Mouse (Mus musculus) heart, embryonic 13.5 days (tissue): Measurements from ENCODE around the gene Gjd3. TPM values are rescaled to one million over a fixed set of nuclear protein-coding genes. Genes with fewer than 3 reads are reported as not detected.

Source experiments
- ATAC-seq: fragments of 200-750 bp; cut with Nextera tagmentation; 2 replicates; pipeline ENCODE4 v1.8.0; 2017; ENCODE audit warnings: moderate TSS enrichment; ENCODE audit not compliant: insufficient number of reproducible peaks, low FRiP score, low TSS enrichment; ENCODE audit errors: extremely low read depth
- H3K27ac ChIP-seq: fragments of 300-500 bp; sonication (generic); replicated peaks from 2 replicates; pipeline ENCODE4 v1.5.1; 2015; ENCODE audit warnings: moderate library complexity, mild to moderate bottlenecking, inconsistent platforms
- H3K27me3 ChIP-seq: fragments of 300-500 bp; sonication (generic); replicated peaks from 2 replicates; pipeline ENCODE4 v1.6.1; 2015; ENCODE audit warnings: mild to moderate bottlenecking, inconsistent platforms
- H3K36me3 ChIP-seq: fragments of 300-500 bp; sonication (generic); 2 replicates; pipeline ENCODE4 v1.6.1; 2015; ENCODE audit warnings: mild to moderate bottlenecking, inconsistent platforms
- H3K4me1 ChIP-seq: fragments of 300-500 bp; sonication (generic); 2 replicates; pipeline ENCODE4 v1.6.1; 2015; ENCODE audit warnings: inconsistent platforms
- H3K4me2 ChIP-seq: fragments of 300-500 bp; sonication (generic); 2 replicates; pipeline ENCODE4 v1.6.1; 2015; ENCODE audit warnings: inconsistent platforms, mild to moderate bottlenecking, moderate library complexity
- H3K4me3 ChIP-seq: fragments of 300-500 bp; sonication (generic); 2 replicates; pipeline ENCODE4 v1.5.1; 2015; ENCODE audit warnings: moderate library complexity, mild to moderate bottlenecking, inconsistent platforms
- H3K9ac ChIP-seq: fragments of 300-500 bp; sonication (generic); 2 replicates; pipeline ENCODE4 v1.6.1; 2015; ENCODE audit warnings: inconsistent platforms, mild to moderate bottlenecking, moderate library complexity
- H3K9me3 ChIP-seq: fragments of 300-500 bp; sonication (generic); 2 replicates; pipeline ENCODE4 v1.6.1; 2016; ENCODE audit warnings: inconsistent platforms
- whole genome bisulfite sequencing: fragments of 180-500 bp; shearing (Covaris S2); methylation state at CpG from one replicate; pipeline ENCODE4 v1.1.7; 2015; ENCODE audit warnings: mixed read lengths; 5-methylcytosine and 5-hydroxymethylcytosine counted together
- polyA plus RNA-seq: library from polyadenylated mRNA; unstranded; fragments of >200 nt; fragmentation: Nextera tagmentation; extraction: Ambion mirVana; gene quantifications from 2 replicates; pipeline ENCODE4 v1.2.1, GENCODE M21; 2015

Gjd3 gene
- polyA plus RNA-seq, 1 experiment from 2014 or later = 3.3 TPM

DNA sequence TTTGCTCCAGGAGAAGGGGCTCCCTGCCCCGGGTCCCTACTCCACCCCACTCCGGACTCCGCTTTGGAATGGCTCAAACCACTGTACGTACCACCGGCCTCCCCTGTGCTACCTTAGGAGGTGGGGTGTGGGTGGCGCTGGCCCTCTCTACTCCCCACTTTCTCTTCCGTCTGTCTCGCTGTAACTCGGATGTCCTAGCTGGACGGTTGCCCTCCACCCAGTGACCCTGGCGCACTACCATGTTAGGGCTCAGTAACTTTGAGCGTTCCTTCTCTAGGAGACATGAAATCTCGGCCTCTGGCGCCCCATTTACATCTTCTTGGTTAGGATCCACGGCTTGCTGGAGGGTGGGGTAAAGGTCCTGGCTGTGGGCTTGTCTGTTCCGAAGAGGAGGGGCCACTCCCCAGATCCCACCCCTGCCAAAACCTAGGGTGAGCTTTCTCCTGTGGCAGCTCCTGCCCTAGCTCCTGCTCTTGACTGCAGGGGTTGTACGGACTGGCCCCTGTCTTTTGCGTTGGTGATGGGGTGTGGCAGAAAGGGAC, 21.7 kb downstream of the Gjd3 start:
- no peak for ATAC-seq
- H3K27me3 ChIP-seq = no peaks in the 10 kb centered on the region
- H3K27ac ChIP-seq = peak overlapping the region; percentile 93
- peak overlapping the region; percentile 98 for H3K4me2 ChIP-seq
- H3K9me3 ChIP-seq = no peaks in the 10 kb centered on the region
- H3K36me3 ChIP-seq = peaks cover 21% of the 10 kb centered on the region
- peaks cover 78% of the 10 kb centered on the region for H3K4me1 ChIP-seq
- WGBS = 15% methylated on average over 18 of the region's 18 CpGs
- peak overlapping the region; percentile 76 for H3K4me3 ChIP-seq
- H3K9ac ChIP-seq = peak overlapping the region; percentile 86

GRCm38 (mm10) chr11:98960313-98960906, 22.4 kb downstream of the Gjd3 start:
- peak overlapping the region; percentile 76 for H3K4me3 ChIP-seq
- H3K9me3 ChIP-seq = no peaks in the 10 kb centered on the region
- H3K4me1 ChIP-seq = peaks cover 77% of the 10 kb centered on the region
- ATAC-seq = no peak
- H3K36me3 ChIP-seq = peaks cover 21% of the 10 kb centered on the region
- H3K9ac ChIP-seq = peak overlapping the region; percentile 86
- H3K27ac ChIP-seq = peak overlapping the region; percentile 93
- under 1% methylated on average over 53 of the region's 53 CpGs for WGBS
- H3K4me2 ChIP-seq = peak overlapping the region; percentile 98
- no peaks in the 10 kb centered on the region for H3K27me3 ChIP-seq

GRCm38 (mm10) chr11:98959437-98960312, 23.1 kb downstream of the Gjd3 start:
- Histone ChIP-seq H3K27me3 (no peaks in the 10 kb centered on the region), H3K4me2 (peak overlapping the region; percentile 98), H3K9me3 (no peaks in the 10 kb centered on the region), H3K27ac (peak overlapping the region; percentile 93), H3K9ac (peak overlapping the region; percentile 86), H3K4me1 (peaks cover 77% of the 10 kb centered on the region), H3K36me3 (peaks cover 21% of the 10 kb centered on the region), H3K4me3 (peak overlapping the region; percentile 76)
- ATAC-seq = no peak
- WGBS = under 1% methylated on average over 43 of the region's 43 CpGs

DNA sequence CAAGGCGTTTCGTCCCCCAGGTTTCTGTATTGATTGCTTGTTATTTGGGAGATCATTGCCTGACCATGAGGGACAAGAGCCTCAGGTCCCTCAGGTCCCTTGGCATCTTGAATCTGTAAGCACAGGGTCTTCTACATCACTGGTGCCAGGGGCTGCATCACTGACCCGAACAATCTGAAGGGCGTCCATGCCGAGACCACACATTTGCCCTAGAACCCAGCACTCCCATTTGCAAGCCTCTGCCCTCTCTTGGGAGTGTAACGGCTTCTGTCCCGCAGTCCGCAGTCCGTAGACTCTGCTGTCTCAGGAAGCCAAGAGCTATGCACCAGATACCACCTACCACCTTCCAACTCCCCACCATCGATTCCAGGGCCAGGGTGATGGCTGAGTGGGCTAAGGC, 26.5 kb downstream of the Gjd3 start:
- 0 out of 2 replicates have a peak overlapping the region, but pooled peaks have one; percentile 28 for H3K27ac ChIP-seq
- H3K9me3 ChIP-seq = no peaks in the 10 kb centered on the region
- WGBS = 64% methylated on average over 10 of the region's 10 CpGs
- H3K9ac ChIP-seq = peak overlapping the region; percentile 3; the same call in 1 of the 2 replicates
- no peak overlapping the region for H3K4me3 ChIP-seq
- H3K4me1 ChIP-seq = peaks cover 77% of the 10 kb centered on the region
- no peak for ATAC-seq
- H3K36me3 ChIP-seq = peaks cover 34% of the 10 kb centered on the region
- no peak overlapping the region for H3K4me2 ChIP-seq
- H3K27me3 ChIP-seq = no peaks in the 10 kb centered on the region

DNA sequence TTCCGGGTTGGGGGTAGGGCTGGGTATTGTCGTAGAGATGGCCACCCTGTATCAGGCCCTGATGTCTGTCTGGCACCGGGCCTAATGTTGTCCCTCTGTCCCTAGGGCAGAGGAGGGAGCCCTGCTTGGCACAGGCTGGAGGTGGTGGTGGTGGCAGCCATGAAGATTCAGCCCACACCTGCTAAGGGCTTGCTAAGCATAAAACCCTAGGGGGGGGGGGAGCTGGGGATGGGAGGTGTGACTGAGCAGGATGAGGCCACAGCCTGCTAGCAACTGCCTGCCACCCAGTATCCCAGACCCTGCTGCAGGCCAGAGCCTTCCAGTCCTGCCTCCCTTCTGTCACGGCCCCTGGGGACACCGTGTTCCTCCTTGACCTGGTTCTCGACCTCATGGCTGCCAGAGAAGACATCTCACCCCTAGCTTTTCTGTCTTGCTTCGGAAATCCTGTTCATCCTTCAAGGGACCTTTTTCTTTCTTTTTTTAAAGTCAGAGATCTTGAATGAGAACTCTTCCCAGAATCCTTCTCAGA, 27.0 kb downstream of the Gjd3 start:
- H3K4me2 ChIP-seq = peak overlapping the region; percentile 57; the same call in 1 of the 2 replicates
- ATAC-seq = no peak
- WGBS = 22% methylated on average over 6 of the region's 7 CpGs
- no peak overlapping the region for H3K4me3 ChIP-seq
- no peaks in the 10 kb centered on the region for H3K27me3 ChIP-seq
- peaks cover 38% of the 10 kb centered on the region for H3K36me3 ChIP-seq
- H3K27ac ChIP-seq = peak overlapping the region; percentile 90
- H3K4me1 ChIP-seq = peaks cover 77% of the 10 kb centered on the region
- no peaks in the 10 kb centered on the region for H3K9me3 ChIP-seq
- peak overlapping the region; percentile 69 for H3K9ac ChIP-seq

DNA sequence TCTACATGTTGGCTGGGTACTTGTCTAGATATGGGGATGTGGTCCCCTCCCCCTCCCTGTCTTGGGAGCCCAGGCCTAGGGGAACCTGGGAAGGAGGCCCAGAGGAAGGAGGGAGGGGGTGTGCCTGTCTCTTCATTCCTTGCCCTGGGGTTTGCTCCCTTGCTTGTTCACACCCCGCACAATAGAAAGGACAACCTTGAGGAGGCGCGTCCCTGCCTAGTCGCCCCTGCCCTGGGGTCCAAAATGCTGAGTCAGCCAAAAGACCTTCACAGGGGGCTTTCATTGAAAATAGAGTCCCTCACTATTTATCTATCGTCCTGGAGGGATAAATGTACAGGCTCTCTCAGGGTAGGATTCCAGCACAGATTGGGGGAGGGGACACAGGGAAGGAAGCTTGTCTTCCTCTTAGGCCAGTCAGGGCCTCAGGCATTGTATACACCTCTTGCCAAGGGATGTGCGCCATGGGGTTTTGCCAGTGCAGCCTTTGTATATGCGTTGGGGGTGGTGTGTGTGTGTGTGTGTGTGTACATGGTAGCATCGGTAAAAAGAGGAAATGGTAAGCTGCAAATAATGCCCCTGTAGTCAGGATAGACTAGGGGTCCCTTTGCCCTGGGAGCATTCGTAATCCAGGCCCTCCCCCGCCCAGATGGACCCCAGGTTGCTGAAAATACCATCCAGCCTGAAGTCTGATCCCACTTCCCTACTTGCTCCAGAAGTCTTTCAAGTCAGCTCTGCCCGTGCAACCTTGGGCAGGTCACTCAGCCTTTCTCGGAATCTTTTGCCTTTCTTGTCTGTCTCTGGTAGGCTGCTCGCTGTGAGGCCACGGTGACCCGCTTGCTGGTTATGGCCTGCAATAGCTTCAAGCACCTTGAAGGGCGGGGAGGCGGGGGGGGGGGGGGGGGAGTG, 27.8 kb downstream of the Gjd3 start:
- peak overlapping the region; percentile 20; the same call in 1 of the 2 replicates for H3K4me3 ChIP-seq
- no peak for ATAC-seq
- peak overlapping the region; percentile 57 for H3K4me2 ChIP-seq
- H3K36me3 ChIP-seq = peaks cover 45% of the 10 kb centered on the region
- no peaks in the 10 kb centered on the region for H3K9me3 ChIP-seq
- H3K27me3 ChIP-seq = no peaks in the 10 kb centered on the region
- peaks cover 78% of the 10 kb centered on the region for H3K4me1 ChIP-seq
- peak overlapping the region; percentile 69 for H3K9ac ChIP-seq
- peak overlapping the region; percentile 90 for H3K27ac ChIP-seq
- WGBS = 19% methylated on average over 16 of the region's 17 CpGs

DNA sequence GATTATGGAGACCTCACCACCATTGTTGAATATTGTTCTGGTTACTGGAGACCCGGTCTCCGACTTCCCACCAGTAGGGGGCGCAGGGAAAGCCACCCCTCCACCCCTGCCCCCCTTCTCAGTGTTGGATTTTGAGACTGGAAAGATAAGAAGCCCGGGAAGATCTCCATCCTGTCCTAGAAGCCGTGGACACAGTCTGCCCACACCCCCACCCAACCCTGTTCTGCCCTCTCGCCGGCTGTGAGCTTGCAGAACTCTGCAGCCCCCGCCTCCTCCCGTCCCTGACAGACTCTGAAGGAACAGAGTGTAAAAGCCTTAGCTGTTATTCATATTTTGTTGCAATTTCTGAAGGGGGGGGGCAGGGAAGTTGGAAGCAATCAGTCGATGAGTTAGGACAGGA, 28.4 kb downstream of the Gjd3 start:
- Histone ChIP-seq H3K4me3 (peak overlapping the region; percentile 20; the same call in 1 of the 2 replicates), H3K9ac (peak overlapping the region; percentile 69), H3K4me1 (peaks cover 78% of the 10 kb centered on the region), H3K4me2 (peak overlapping the region; percentile 57), H3K27me3 (no peaks in the 10 kb centered on the region), H3K9me3 (no peaks in the 10 kb centered on the region), H3K36me3 (peaks cover 51% of the 10 kb centered on the region), H3K27ac (peak overlapping the region; percentile 90)
- WGBS = 5% methylated on average over 10 of the region's 10 CpGs
- ATAC-seq = peak; percentile 3; the same call in 1 of the 2 replicates

GRCm38 (mm10) chr11:98953835-98954320, 28.9 kb downstream of the Gjd3 start:
- peak overlapping the region; percentile 69 for H3K9ac ChIP-seq
- no peaks in the 10 kb centered on the region for H3K27me3 ChIP-seq
- H3K4me3 ChIP-seq = peak overlapping the region; percentile 20; the same call in 1 of the 2 replicates
- no peak for ATAC-seq
- peaks cover 78% of the 10 kb centered on the region for H3K4me1 ChIP-seq
- 17% methylated on average over 13 of the region's 13 CpGs for WGBS
- peak overlapping the region; percentile 57 for H3K4me2 ChIP-seq
- peak overlapping the region; percentile 90 for H3K27ac ChIP-seq
- H3K9me3 ChIP-seq = no peaks in the 10 kb centered on the region
- H3K36me3 ChIP-seq = peaks cover 55% of the 10 kb centered on the region

DNA sequence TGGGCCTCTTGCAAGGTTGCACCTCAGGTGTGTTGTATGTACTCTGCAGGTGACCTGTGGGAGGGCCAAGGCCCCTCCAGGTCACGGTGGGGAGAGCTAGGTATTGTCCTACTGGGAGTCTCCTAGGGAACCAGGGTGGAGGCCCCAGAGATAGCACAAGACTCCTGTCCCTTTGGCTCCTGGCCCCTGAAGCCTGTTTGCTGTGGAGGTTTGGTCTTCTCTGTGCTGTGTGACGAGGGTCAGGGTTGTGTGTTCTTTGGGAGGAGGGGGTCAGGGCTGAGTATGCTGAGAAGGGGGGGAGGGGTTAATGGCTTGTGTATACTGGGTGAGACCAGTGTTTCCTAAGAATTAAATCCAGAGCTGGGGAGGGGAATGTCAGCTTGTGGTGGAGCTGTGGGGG, 29.5 kb downstream of the Gjd3 start:
- Histone ChIP-seq H3K4me1 (peaks cover 81% of the 10 kb centered on the region), H3K27ac (peak overlapping the region; percentile 90), H3K4me2 (no peak overlapping the region; the same call in 1 of the 2 replicates), H3K9ac (peak overlapping the region; percentile 60), H3K36me3 (peaks cover 55% of the 10 kb centered on the region), H3K9me3 (no peaks in the 10 kb centered on the region), H3K4me3 (no peak overlapping the region), H3K27me3 (no peaks in the 10 kb centered on the region)
- WGBS = 20% methylated on average over 2 of the region's 2 CpGs
- no peak for ATAC-seq

- Histone ChIP-seq H3K9ac (peak overlapping the region; percentile 50), H3K9me3 (no peaks in the 10 kb centered on the region), H3K4me1 (peaks cover 87% of the 10 kb centered on the region), H3K27ac (peak overlapping the region; percentile 17; the same call in 1 of the 2 replicates), H3K36me3 (peaks cover 49% of the 10 kb centered on the region), H3K4me3 (no peak overlapping the region), H3K27me3 (no peaks in the 10 kb centered on the region), H3K4me2 (no peak overlapping the region)
- ATAC-seq = no peak
- WGBS = 49% methylated on average over 2 of the region's 2 CpGs
Measured at GRCm38 (mm10) chr11:98952736-98953135, 30.1 kb downstream of the Gjd3 start.
